8 mouse cellular contexts compared by ENCODE assay signal in genomic region chr7:132475069-132475468, GRCm38 (mm10).
DNase-seq lines count a peak whose midpoint lies in the region; ATAC-seq and TF ChIP-seq lines count a peak whose summit lies in the region.

No protein-coding gene starts in this region.

- peak; percentile 33 to 36 for DNase-seq in urinary bladder, adult 18-20 months (ENCODE audit: low spot score in 2 of 2)
- DNase-seq in urinary bladder, postnatal 10 days (ENCODE audit: low spot score): no peak
- DNase-seq in c-Kit-positive CD71-negative TER-119-negative erythroid progenitor cells, embryonic 14.5 days (ENCODE audit: low read depth): peak; percentile 55
- peak; percentile 28 to 86 for DNase-seq in frontal cortex, adult 2 months (ENCODE audit: extremely low spot score in 1 of 2, low spot score in 1 of 2)
- peak; percentile 77 for DNase-seq in kidney, adult 9 months
- peak; percentile 71 for DNase-seq in limb, embryonic 14.5 days (ENCODE audit: low spot score)
- peak; percentile 54 to 62 for DNase-seq in thymus, postnatal 36 days

- no peaks in the 10 kb centered on the region for H3K27me3 ChIP-seq in limb, embryonic 14.5 days (ENCODE audit: control insufficient read depth, insufficient read depth, low read length)

- TF ChIP-seq POLR2A in limb, embryonic 14.5 days (IDR thresholded peaks at IDR 0.05; ENCODE audit: borderline replicate concordance, extremely low read depth, insufficient read depth, insufficient read length): no peak
- TF ChIP-seq POLR2A in olfactory bulb, adult 2 months (IDR thresholded peaks at IDR 0.05; ENCODE audit: insufficient read depth, low read depth, low read length): no peak

- no peak overlapping the region for H3K27ac ChIP-seq in limb, embryonic 14.5 days (replicated peaks; ENCODE audit: low read depth, low read length)
- H3K27ac ChIP-seq in olfactory bulb, adult 2 months (ENCODE audit: insufficient read depth, low read depth, low read length): no peak overlapping the region

- H3K4me1 ChIP-seq in limb, embryonic 14.5 days (ENCODE audit: control insufficient read depth, insufficient read depth, low read length): no peaks in the 10 kb centered on the region; the same call in 1 of the 2 replicates
- H3K4me1 ChIP-seq in olfactory bulb, adult 2 months (ENCODE audit: control insufficient read depth, insufficient read depth, low read length): peaks cover 4% of the 10 kb centered on the region; the same call in 1 of the 2 replicates

- no peak overlapping the region for H3K9ac ChIP-seq in limb, embryonic 14.5 days (ENCODE audit: low read depth, low read length, severe bottlenecking)

- ATAC-seq in limb, embryonic 14.5 days (ENCODE audit: low FRiP score, low read depth): no peak

- peak; percentile 15; the same call in 1 of the 2 replicates for TF ChIP-seq CTCF in olfactory bulb, adult 2 months (IDR thresholded peaks at IDR 0.05; ENCODE audit: insufficient read depth, low read depth, low read length)

- H3K4me2 ChIP-seq in limb, embryonic 14.5 days (replicated peaks; ENCODE audit: low read depth, low read length, severe bottlenecking): no peak overlapping the region

- H3K9me3 ChIP-seq in limb, embryonic 14.5 days (ENCODE audit: control insufficient read depth, low read length): no peaks in the 10 kb centered on the region

- no peaks in the 10 kb centered on the region for H3K36me3 ChIP-seq in limb, embryonic 14.5 days (ENCODE audit: control insufficient read depth, insufficient read depth, low read length)

- 21% methylated on average over 5 of the region's 5 CpGs for WGBS in limb, embryonic 14.5 days
- 33% methylated on average over 5 of the region's 5 CpGs for WGBS in olfactory bulb, adult 2 months

- no peak overlapping the region for H3K4me3 ChIP-seq in limb, embryonic 14.5 days (replicated peaks; ENCODE audit: low read length)
- H3K4me3 ChIP-seq in olfactory bulb, adult 2 months (ENCODE audit: insufficient read depth, low read depth, low read length): no peak overlapping the region
